Mouse (Mus musculus): ENCODE data around the gene Tor4a. TPM values are rescaled to one million over a fixed set of nuclear protein-coding genes. Genes with fewer than 3 reads are reported as not detected.

Tor4a gene
- polyA plus RNA-seq, 1 experiment from 2014 or later: 6.0 TPM

DNA sequence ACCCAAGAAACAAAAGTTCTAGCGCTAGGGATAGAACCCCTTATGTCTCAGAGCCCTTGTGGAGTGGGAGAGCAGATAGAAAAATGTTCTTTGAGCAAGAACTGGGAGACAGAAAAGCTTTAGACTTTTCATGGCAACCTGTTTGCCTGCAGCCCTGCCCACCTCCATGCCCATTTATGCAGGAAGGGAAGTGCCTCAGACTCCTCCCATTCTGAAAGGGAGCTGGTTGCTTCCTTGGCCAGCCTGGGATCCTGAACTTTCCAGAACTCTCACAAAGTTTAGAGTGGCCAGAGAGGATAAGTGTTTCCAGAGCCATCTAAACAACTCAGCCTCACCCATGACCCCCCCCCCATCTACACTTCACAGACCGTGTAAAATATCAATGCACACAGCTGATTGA is 505 bp upstream of the Tor4a start:
- WGBS (ENCODE audit: insufficient replicate concordance): 21% methylated on average over 2 of the region's 2 CpGs
- no peak for TF ChIP-seq EP300 (IDR thresholded peaks at IDR 0.05; ENCODE audit: low read depth)
- TF ChIP-seq CTCF (IDR thresholded peaks at IDR 0.05; ENCODE audit: low read depth): no peak
- peak overlapping the region; percentile 93 for H3K27ac ChIP-seq (ENCODE audit: low read depth)
- no peaks in the 10 kb centered on the region for H3K9me3 ChIP-seq (ENCODE audit: low read length)
- peak overlapping the region; percentile 83 for H3K4me2 ChIP-seq (ENCODE audit: low read depth, low read length)
- H3K36me3 ChIP-seq (replicated peaks; ENCODE audit: insufficient read depth, low read length): peaks cover 28% of the 10 kb centered on the region
- 0 out of 2 replicates have a peak overlapping the region, but pooled peaks have one; percentile 50 for H3K4me3 ChIP-seq (ENCODE audit: low read depth, low read length)
- H3K9ac ChIP-seq (replicated peaks): peak overlapping the region; percentile 52
- no peak for DNase-seq
- H3K27me3 ChIP-seq (ENCODE audit: insufficient read depth, low read length): no peaks in the 10 kb centered on the region
- H3K4me1 ChIP-seq (ENCODE audit: insufficient read depth): peaks cover 36% of the 10 kb centered on the region
- no peak for ATAC-seq

DNA sequence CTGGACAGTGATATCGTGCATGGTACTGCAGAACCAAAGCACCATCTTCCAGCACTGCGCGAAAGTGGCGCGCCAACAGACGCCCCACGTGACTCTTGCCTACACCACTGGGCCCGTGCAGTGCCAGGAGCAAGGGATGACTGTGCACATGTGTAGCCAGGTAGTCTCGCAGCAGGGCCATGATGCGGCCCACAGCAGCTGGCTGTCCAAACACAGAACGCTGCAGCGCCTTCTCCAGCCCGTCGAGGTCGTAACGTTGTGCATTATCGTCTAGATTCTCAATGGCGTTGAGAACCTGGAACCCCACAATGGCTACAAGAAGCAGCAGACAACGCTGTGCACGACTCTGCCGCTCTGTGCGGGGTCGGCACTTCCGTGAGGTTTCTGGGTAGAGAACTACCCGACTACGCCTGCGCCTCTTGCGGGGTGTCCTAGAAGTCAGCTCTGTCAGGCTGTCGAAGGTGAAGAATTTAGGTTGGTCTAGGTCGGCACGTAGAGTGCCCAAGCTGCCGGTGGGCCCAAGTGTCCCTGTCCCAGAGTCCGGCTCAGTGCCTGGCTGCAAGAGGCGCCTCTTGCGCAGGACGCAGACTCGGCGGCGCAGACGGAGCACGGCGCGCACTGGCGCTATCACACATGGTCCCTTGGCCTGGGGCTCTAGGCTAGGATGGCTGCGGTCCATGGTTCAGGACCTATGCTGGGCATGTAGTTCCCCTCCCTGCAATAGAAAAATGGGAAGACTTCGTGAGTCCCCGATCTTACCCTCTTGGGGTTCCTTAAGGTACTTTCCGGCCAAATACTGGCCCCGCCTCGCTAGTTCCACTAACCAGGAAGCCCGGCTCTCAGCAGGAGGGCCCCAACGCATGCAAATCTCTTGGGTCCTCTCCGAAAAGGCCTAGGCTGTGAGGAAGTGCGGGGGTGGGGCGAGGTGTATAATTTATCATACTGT is 1.2 kb downstream of the Tor4a start:
- Histone ChIP-seq H3K4me1 (ENCODE audit: insufficient read depth) (peaks cover 36% of the 10 kb centered on the region), H3K27ac (ENCODE audit: low read depth) (peak overlapping the region; percentile 93), H3K9ac (replicated peaks) (peak overlapping the region; percentile 52), H3K27me3 (ENCODE audit: insufficient read depth, low read length) (no peaks in the 10 kb centered on the region), H3K4me2 (ENCODE audit: low read depth, low read length) (peak overlapping the region; percentile 83), H3K9me3 (ENCODE audit: low read length) (no peaks in the 10 kb centered on the region), H3K36me3 (replicated peaks; ENCODE audit: insufficient read depth, low read length) (peaks cover 18% of the 10 kb centered on the region), H3K4me3 (ENCODE audit: low read depth, low read length) (peak overlapping the region; percentile 50)
- TF ChIP-seq CTCF (IDR thresholded peaks at IDR 0.05; ENCODE audit: low read depth): no peak
- no peak for TF ChIP-seq EP300 (IDR thresholded peaks at IDR 0.05; ENCODE audit: low read depth)
- DNase-seq (peak; percentile 74), ATAC-seq (peak; percentile 42)
- WGBS (ENCODE audit: insufficient replicate concordance): 8% methylated on average over 55 of the region's 55 CpGs

DNA sequence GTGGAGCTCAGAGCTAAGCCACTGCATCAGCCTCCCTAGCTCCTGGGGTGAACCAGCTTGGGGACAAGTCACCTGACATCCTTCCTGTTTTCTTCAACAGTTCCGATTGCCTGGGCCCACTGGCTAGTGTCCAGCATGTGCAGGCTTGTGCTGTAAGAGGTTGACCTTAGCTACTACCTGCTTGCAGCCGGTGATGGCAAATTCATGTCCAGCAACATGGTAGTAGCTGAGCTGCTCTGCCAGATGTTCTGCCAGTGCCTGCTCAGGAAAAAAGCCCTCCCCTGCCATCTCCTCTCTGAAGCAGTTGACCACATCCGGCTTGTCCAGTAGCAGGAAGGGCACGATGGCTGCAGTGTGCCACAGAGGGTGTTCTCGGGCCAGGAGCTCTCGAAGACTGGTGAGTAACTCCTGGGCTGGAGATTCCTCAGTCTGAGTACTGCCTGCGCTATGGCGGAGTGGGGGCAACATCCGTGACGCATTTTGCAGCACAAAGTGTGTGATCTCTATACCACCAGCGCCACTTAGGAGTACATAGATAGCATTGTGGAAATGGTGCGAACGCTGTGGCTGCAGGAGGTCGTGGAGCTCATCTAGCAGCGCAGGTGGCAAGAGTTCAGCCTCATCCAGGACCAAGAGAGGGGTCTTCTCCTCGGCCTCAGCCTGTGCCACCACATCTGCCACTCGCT is 2.1 kb downstream of the Tor4a start:
- ATAC-seq (no peak), DNase-seq (peak; percentile 47)
- 0 out of 2 replicates have a peak overlapping the region, but pooled peaks have one; percentile 52 for H3K9ac ChIP-seq (replicated peaks)
- H3K36me3 ChIP-seq (replicated peaks; ENCODE audit: insufficient read depth, low read length): peaks cover 11% of the 10 kb centered on the region; the same call in 1 of the 2 replicates
- no peak for TF ChIP-seq CTCF (IDR thresholded peaks at IDR 0.05; ENCODE audit: low read depth)
- no peak for TF ChIP-seq EP300 (IDR thresholded peaks at IDR 0.05; ENCODE audit: low read depth)
- H3K9me3 ChIP-seq (ENCODE audit: low read length): no peaks in the 10 kb centered on the region
- H3K4me1 ChIP-seq (ENCODE audit: insufficient read depth): peaks cover 36% of the 10 kb centered on the region
- H3K27ac ChIP-seq (ENCODE audit: low read depth): peak overlapping the region; percentile 93
- H3K4me2 ChIP-seq (ENCODE audit: low read depth, low read length): peak overlapping the region; percentile 83
- H3K4me3 ChIP-seq (ENCODE audit: low read depth, low read length): peak overlapping the region; percentile 50
- 38% methylated on average over 17 of the region's 17 CpGs for WGBS (ENCODE audit: insufficient replicate concordance)
- H3K27me3 ChIP-seq (ENCODE audit: insufficient read depth, low read length): no peaks in the 10 kb centered on the region

DNA sequence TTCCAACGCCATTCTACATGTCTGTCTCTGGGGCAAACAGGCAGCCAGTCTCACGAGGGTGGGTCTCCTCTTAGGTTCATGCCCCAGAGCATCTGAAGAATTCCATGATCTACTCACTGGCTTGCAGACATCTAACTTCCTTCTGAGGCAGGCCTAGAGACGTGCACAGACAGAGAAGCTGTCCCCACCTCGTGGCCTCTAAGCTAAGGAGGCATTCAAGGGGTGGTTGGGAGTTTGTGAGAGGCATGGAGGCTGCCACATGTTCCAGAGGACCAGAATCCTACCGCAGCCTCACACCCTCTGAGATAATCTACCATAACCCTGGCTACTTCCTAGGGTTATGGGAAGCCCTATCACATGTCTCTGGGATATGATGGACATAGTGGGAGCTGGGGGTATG is 2.7 kb downstream of the Tor4a start:
- no peak for ATAC-seq

DNA sequence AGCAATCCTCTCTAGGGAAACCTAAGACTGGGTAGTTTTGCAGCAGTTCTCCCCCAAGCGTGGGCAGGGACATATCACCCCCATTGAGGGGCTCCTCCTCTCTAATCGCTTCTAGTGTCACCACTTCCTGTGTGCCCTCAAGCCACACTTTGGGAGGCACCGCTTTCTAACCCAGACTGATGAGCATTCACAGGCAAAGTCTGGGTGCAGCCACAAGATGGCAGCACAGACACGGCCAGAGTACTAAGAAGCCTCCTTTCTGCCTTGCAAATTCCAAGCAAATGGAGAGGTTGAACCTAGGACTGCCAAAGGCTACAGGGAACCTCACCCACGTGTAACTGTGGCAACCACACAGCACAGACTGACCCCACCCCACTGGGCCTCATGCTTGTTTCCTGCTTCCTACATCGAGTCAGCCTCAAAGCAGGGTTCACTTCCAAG is 3.3 kb downstream of the Tor4a start:
- Histone ChIP-seq H3K4me3 (ENCODE audit: low read depth, low read length) (peak overlapping the region; percentile 20; the same call in 1 of the 2 replicates), H3K36me3 (replicated peaks; ENCODE audit: insufficient read depth, low read length) (0 out of 2 replicates have a peak, but pooled peaks cover 3% of the 10 kb centered on the region), H3K4me1 (ENCODE audit: insufficient read depth) (peaks cover 36% of the 10 kb centered on the region), H3K27me3 (ENCODE audit: insufficient read depth, low read length) (no peaks in the 10 kb centered on the region), H3K27ac (ENCODE audit: low read depth) (peak overlapping the region; percentile 70), H3K9ac (replicated peaks) (peak overlapping the region; percentile 48; the same call in 1 of the 2 replicates), H3K9me3 (ENCODE audit: low read length) (no peaks in the 10 kb centered on the region), H3K4me2 (ENCODE audit: low read depth, low read length) (peak overlapping the region; percentile 83)
- TF ChIP-seq CTCF (IDR thresholded peaks at IDR 0.05; ENCODE audit: low read depth) (peak; percentile 98), EP300 (IDR thresholded peaks at IDR 0.05; ENCODE audit: low read depth) (no peak)
- 3% methylated on average over 6 of the region's 6 CpGs for WGBS (ENCODE audit: insufficient replicate concordance)
- DNase-seq (peak; percentile 88), ATAC-seq (peak; percentile 46)

More for the DNA sequence above, 2.7 kb downstream of the Tor4a start:
- Histone ChIP-seq H3K27ac (ENCODE audit: low read depth) (peak overlapping the region; percentile 70), H3K9ac (replicated peaks) (no peak overlapping the region), H3K4me2 (ENCODE audit: low read depth, low read length) (peak overlapping the region; percentile 83), H3K27me3 (ENCODE audit: insufficient read depth, low read length) (no peaks in the 10 kb centered on the region), H3K4me1 (ENCODE audit: insufficient read depth) (peaks cover 36% of the 10 kb centered on the region), H3K36me3 (replicated peaks; ENCODE audit: insufficient read depth, low read length) (peaks cover 8% of the 10 kb centered on the region; the same call in 1 of the 2 replicates), H3K9me3 (ENCODE audit: low read length) (no peaks in the 10 kb centered on the region), H3K4me3 (ENCODE audit: low read depth, low read length) (peak overlapping the region; percentile 20)
- no peak for TF ChIP-seq CTCF (IDR thresholded peaks at IDR 0.05; ENCODE audit: low read depth)
- DNase-seq: no peak
- WGBS (ENCODE audit: insufficient replicate concordance): 40% methylated on average over 5 of the region's 5 CpGs

DNA sequence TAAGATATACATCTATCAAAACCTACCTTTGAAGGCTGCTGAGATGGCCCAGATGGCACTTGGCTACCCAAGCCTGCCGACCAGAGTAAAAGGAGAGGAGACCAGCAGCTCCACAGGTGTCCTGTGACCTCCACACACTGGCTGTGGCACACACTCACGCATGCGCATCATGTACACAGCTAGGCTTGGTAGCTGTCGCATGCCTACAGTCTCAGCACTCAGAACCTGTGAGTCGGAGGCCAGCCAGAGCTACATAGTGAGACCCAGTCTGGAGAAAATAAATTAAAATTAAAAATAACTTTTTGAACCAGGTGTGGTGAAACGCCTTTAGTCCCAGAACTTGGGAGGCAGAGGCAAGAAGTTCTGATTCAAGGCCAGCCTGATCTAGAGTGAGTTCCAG is 8.8 kb downstream of the Tor4a start:
- TF ChIP-seq EP300 (IDR thresholded peaks at IDR 0.05; ENCODE audit: low read depth) (no peak), CTCF (IDR thresholded peaks at IDR 0.05; ENCODE audit: low read depth) (no peak)
- no peak overlapping the region for H3K4me2 ChIP-seq (ENCODE audit: low read depth, low read length)
- ATAC-seq (no peak), DNase-seq (peak; percentile 9)
- H3K27me3 ChIP-seq (ENCODE audit: insufficient read depth, low read length): peaks cover 27% of the 10 kb centered on the region
- H3K9ac ChIP-seq (replicated peaks): no peak overlapping the region
- no peak overlapping the region for H3K4me3 ChIP-seq (ENCODE audit: low read depth, low read length)
- H3K27ac ChIP-seq (ENCODE audit: low read depth): no peak overlapping the region
- H3K9me3 ChIP-seq (ENCODE audit: low read length): no peaks in the 10 kb centered on the region
- peaks cover 18% of the 10 kb centered on the region for H3K4me1 ChIP-seq (ENCODE audit: insufficient read depth)
- no peaks in the 10 kb centered on the region for H3K36me3 ChIP-seq (replicated peaks; ENCODE audit: insufficient read depth, low read length)
- 89% methylated on average over 6 of the region's 6 CpGs for WGBS (ENCODE audit: insufficient replicate concordance)
